Mouse (Mus musculus) embryonic facial prominence, embryonic 11.5 days (tissue): ENCODE data around the gene Tax1bp1. TPM values are rescaled to one million over a fixed set of nuclear protein-coding genes. Genes with fewer than 3 reads are reported as not detected.

Experiments used
- polyA plus RNA-seq: library from polyadenylated mRNA; unstranded; fragments of >200 nt; fragmentation: Nextera tagmentation; extraction: Ambion mirVana; gene quantifications from 2 replicates; pipeline ENCODE4 v1.2.1, GENCODE M21; 2014

Gene Tax1bp1
- polyA plus RNA-seq, 1 experiment from 2014 or later: 156 TPM

Other genes starting within 250 kb of the Tax1bp1 start
- gene Hibadh, start 73.3 kb upstream of the Tax1bp1 start, polyA plus RNA-seq: 52.7 and 60.5 TPM in 2 replicates